Mouse (Mus musculus): Measurements from ENCODE around the gene Prok1. TPM values are rescaled to one million over a fixed set of nuclear protein-coding genes. Genes with fewer than 3 reads are reported as not detected.

Prok1 gene
- polyA plus RNA-seq, 1 experiment from 2014 or later, result not detected

- Histone ChIP-seq H3K27ac (no peak overlapping the region), H3K4me2 (no peak overlapping the region), H3K36me3 (no peaks in the 10 kb centered on the region), H3K9ac (no peak overlapping the region), H3K27me3 (peaks cover 5% of the 10 kb centered on the region; the same call in 1 of the 2 replicates), H3K4me1 (peaks cover 9% of the 10 kb centered on the region; the same call in 1 of the 2 replicates), H3K9me3 (replicated peaks) (no peaks in the 10 kb centered on the region), H3K4me3 (replicated peaks) (no peak overlapping the region)
- WGBS, result 65% methylated on average over 7 of the region's 7 CpGs
- ATAC-seq (replicated peaks; ENCODE audit: low FRiP score), result 0 out of 2 replicates have a peak, but pooled peaks have one; percentile 34
Observed at GRCm38 (mm10) chr3:107207625-107208253, 31.8 kb downstream of the Prok1 start.

- 45% methylated on average over 4 of the region's 4 CpGs for WGBS
- Histone ChIP-seq H3K4me1 (peaks cover 9% of the 10 kb centered on the region; the same call in 1 of the 2 replicates), H3K27me3 (peaks cover 5% of the 10 kb centered on the region; the same call in 1 of the 2 replicates), H3K27ac (no peak overlapping the region), H3K9me3 (replicated peaks) (no peaks in the 10 kb centered on the region), H3K9ac (no peak overlapping the region), H3K4me2 (no peak overlapping the region), H3K36me3 (no peaks in the 10 kb centered on the region), H3K4me3 (replicated peaks) (no peak overlapping the region)
- no peak for ATAC-seq (replicated peaks; ENCODE audit: low FRiP score)
Observed at GRCm38 (mm10) chr3:107206490-107207150, 32.9 kb downstream of the Prok1 start.

GRCm38 (mm10) chr3:107205994-107206393, 33.5 kb downstream of the Prok1 start:
- H3K4me3 ChIP-seq (replicated peaks), result no peak overlapping the region
- no peaks in the 10 kb centered on the region for H3K9me3 ChIP-seq (replicated peaks)
- peaks cover 11% of the 10 kb centered on the region; the same call in 1 of the 2 replicates for H3K4me1 ChIP-seq
- ATAC-seq (replicated peaks; ENCODE audit: low FRiP score), result no peak
- no peaks in the 10 kb centered on the region for H3K36me3 ChIP-seq
- WGBS, result 12% methylated on average over 4 of the region's 4 CpGs
- no peak overlapping the region for H3K27ac ChIP-seq
- no peak overlapping the region for H3K4me2 ChIP-seq
- H3K9ac ChIP-seq, result no peak overlapping the region
- H3K27me3 ChIP-seq, result peaks cover 5% of the 10 kb centered on the region; the same call in 1 of the 2 replicates

GRCm38 (mm10) chr3:107205170-107205569, 34.3 kb downstream of the Prok1 start:
- Histone ChIP-seq H3K4me2 (no peak overlapping the region), H3K36me3 (no peaks in the 10 kb centered on the region), H3K4me3 (replicated peaks) (no peak overlapping the region), H3K9me3 (replicated peaks) (no peaks in the 10 kb centered on the region), H3K27ac (no peak overlapping the region), H3K9ac (no peak overlapping the region), H3K27me3 (peaks cover 5% of the 10 kb centered on the region; the same call in 1 of the 2 replicates), H3K4me1 (peaks cover 11% of the 10 kb centered on the region; the same call in 1 of the 2 replicates)
- no peak for ATAC-seq (replicated peaks; ENCODE audit: low FRiP score)

GRCm38 (mm10) chr3:107204413-107204812, 35.1 kb downstream of the Prok1 start:
- Histone ChIP-seq H3K27ac (no peak overlapping the region), H3K36me3 (no peaks in the 10 kb centered on the region), H3K27me3 (peaks cover 5% of the 10 kb centered on the region; the same call in 1 of the 2 replicates), H3K9me3 (replicated peaks) (no peaks in the 10 kb centered on the region), H3K4me1 (peaks cover 11% of the 10 kb centered on the region; the same call in 1 of the 2 replicates), H3K4me2 (no peak overlapping the region), H3K4me3 (replicated peaks) (no peak overlapping the region), H3K9ac (no peak overlapping the region)
- ATAC-seq (replicated peaks; ENCODE audit: low FRiP score), result no peak
- 89% methylated on average over 3 of the region's 3 CpGs for WGBS

- Histone ChIP-seq H3K36me3 (no peaks in the 10 kb centered on the region), H3K9ac (no peak overlapping the region), H3K4me1 (0 out of 2 replicates have a peak, but pooled peaks cover 2% of the 10 kb centered on the region), H3K4me2 (no peak overlapping the region), H3K27me3 (peaks cover 5% of the 10 kb centered on the region; the same call in 1 of the 2 replicates), H3K27ac (no peak overlapping the region), H3K9me3 (replicated peaks) (no peaks in the 10 kb centered on the region), H3K4me3 (replicated peaks) (no peak overlapping the region)
- WGBS, result 35% methylated on average over 9 of the region's 9 CpGs
- no peak for ATAC-seq (replicated peaks; ENCODE audit: low FRiP score)
Observed at GRCm38 (mm10) chr3:107201310-107202180, 38.0 kb downstream of the Prok1 start.

- ATAC-seq (replicated peaks; ENCODE audit: low FRiP score), result no peak
- Histone ChIP-seq H3K4me3 (replicated peaks) (no peak overlapping the region), H3K9me3 (replicated peaks) (no peaks in the 10 kb centered on the region), H3K4me1 (no peaks in the 10 kb centered on the region), H3K36me3 (no peaks in the 10 kb centered on the region), H3K27me3 (no peaks in the 10 kb centered on the region), H3K4me2 (no peak overlapping the region), H3K9ac (no peak overlapping the region), H3K27ac (no peak overlapping the region)
- WGBS, result 46% methylated on average over 6 of the region's 6 CpGs
Observed at GRCm38 (mm10) chr3:107188226-107188899, 51.1 kb downstream of the Prok1 start.

- Histone ChIP-seq H3K9ac (no peak overlapping the region), H3K36me3 (no peaks in the 10 kb centered on the region), H3K27ac (no peak overlapping the region), H3K27me3 (no peaks in the 10 kb centered on the region), H3K4me3 (replicated peaks) (no peak overlapping the region), H3K9me3 (replicated peaks) (no peaks in the 10 kb centered on the region), H3K4me1 (no peaks in the 10 kb centered on the region), H3K4me2 (no peak overlapping the region)
- WGBS, result 84% methylated on average over 4 of the region's 4 CpGs
- no peak for ATAC-seq (replicated peaks; ENCODE audit: low FRiP score)
Observed at GRCm38 (mm10) chr3:107187022-107187421, 52.5 kb downstream of the Prok1 start.

- H3K4me3 ChIP-seq (replicated peaks), result no peak overlapping the region
- H3K27me3 ChIP-seq, result no peaks in the 10 kb centered on the region
- no peak overlapping the region for H3K4me2 ChIP-seq
- no peak overlapping the region for H3K27ac ChIP-seq
- no peaks in the 10 kb centered on the region for H3K4me1 ChIP-seq
- no peak for ATAC-seq (replicated peaks; ENCODE audit: low FRiP score)
- 84% methylated on average over 3 of the region's 3 CpGs for WGBS
- no peak overlapping the region for H3K9ac ChIP-seq
- H3K9me3 ChIP-seq (replicated peaks), result no peaks in the 10 kb centered on the region
- H3K36me3 ChIP-seq, result no peaks in the 10 kb centered on the region
Observed at GRCm38 (mm10) chr3:107185597-107185996, 53.9 kb downstream of the Prok1 start.

- no peak overlapping the region for H3K27ac ChIP-seq
- H3K36me3 ChIP-seq, result no peaks in the 10 kb centered on the region
- ATAC-seq (replicated peaks; ENCODE audit: low FRiP score), result no peak
- H3K9ac ChIP-seq, result no peak overlapping the region
- no peaks in the 10 kb centered on the region for H3K27me3 ChIP-seq
- no peak overlapping the region for H3K4me2 ChIP-seq
- H3K4me1 ChIP-seq, result no peaks in the 10 kb centered on the region
- H3K9me3 ChIP-seq (replicated peaks), result no peaks in the 10 kb centered on the region
- H3K4me3 ChIP-seq (replicated peaks), result no peak overlapping the region
- 78% methylated on average over 3 of the region's 3 CpGs for WGBS
Observed at GRCm38 (mm10) chr3:107183178-107183577, 56.3 kb downstream of the Prok1 start.

Measured in kidney, embryonic 15.5 days (tissue).